Mouse (Mus musculus) heart, adult 2 months (tissue): ENCODE measurements around the gene Timm13.

Experiments
- CTCF ChIP-seq: fragments of 200-600 bp; IDR thresholded peaks from 2 replicates; pipeline ENCODE4 v1.8.1; 2022; ENCODE audit warnings: antibody characterized with exemption, mild to moderate bottlenecking, moderate library complexity
- EP300 ChIP-seq: fragments of 200-500 bp; IDR thresholded peaks from 2 replicates; pipeline ENCODE4 v1.6.1; 2011; ENCODE audit warnings: low read depth, low read length, control low read depth; ENCODE audit not compliant: insufficient read depth
- POLR2A ChIP-seq: fragments of 200-500 bp; IDR thresholded peaks from 2 replicates; pipeline ENCODE4 v1.6.1; 2011; ENCODE audit warnings: mild to moderate bottlenecking, low read depth, low read length, control low read depth; ENCODE audit not compliant: insufficient read depth

GRCm38 (mm10) chr10:80946684-80947437 is 46.1 kb upstream of the Timm13 start:
- peak; percentile 57 for TF ChIP-seq CTCF
- no peak for TF ChIP-seq POLR2A
- TF ChIP-seq EP300 = 0 out of 2 replicates have a peak, but pooled peaks have one; percentile 10
